Mouse (Mus musculus) MEL (cell line): ENCODE measurements around the gene Frmpd2.

Experiments used
- ELF1 ChIP-seq: IDR thresholded peaks from 2 replicates; pipeline ENCODE4 v1.6.1; 2014; ENCODE audit warnings: low read depth, mild to moderate bottlenecking, inconsistent platforms, low read length, improper control_type of control experiment, moderate library complexity
- NELFE ChIP-seq: IDR thresholded peaks from 2 replicates; pipeline ENCODE4 v1.6.1; 2011; ENCODE audit warnings: low read depth, low read length, improper control_type of control experiment
- ZNF384 ChIP-seq: IDR thresholded peaks from 2 replicates; pipeline ENCODE4 v1.6.1; 2012; ENCODE audit warnings: low read depth, mild to moderate bottlenecking, inconsistent platforms, low read length, improper control_type of control experiment

GRCm38 (mm10) chr14:33521538-33521937 is 50.0 kb downstream of the Frmpd2 start:
- no peak for TF ChIP-seq NELFE
- no peak for TF ChIP-seq ELF1
- TF ChIP-seq ZNF384 = no peak
